Mouse (Mus musculus) cerebellum, postnatal 4 days (tissue): ENCODE measurements at regions not wholly inside any gene's neighbourhood (a gene's known extent, or its start where the extent isn't known, plus 50 kb on each side); places are given as distances from the start of the nearest gene placed in this dataset.

Experiments used
- DNase-seq, 2 experiments: peaks; one replicate each; pipeline ENCODE4 v3.0.0; 2022; ENCODE audit warnings: low spot score in 2 of 2, mixed read lengths in 1 of 2

- no peak for DNase-seq
Observed at GRCm38 (mm10) chr9:46738056-46738455, 260.5 kb upstream of the Gm4791 start.

GRCm38 (mm10) chr9:46737446-46737845 is 261.1 kb upstream of the Gm4791 start:
- no peak for DNase-seq

- DNase-seq: no peak
Observed at GRCm38 (mm10) chr9:46736232-46736631, 262.3 kb upstream of the Gm4791 start.

- peak; percentile 72 to 91 for DNase-seq
Observed at GRCm38 (mm10) chr9:46735664-46736067, 262.9 kb upstream of the Gm4791 start.

- DNase-seq: no peak
Observed at GRCm38 (mm10) chr9:46728465-46728864, 270.1 kb upstream of the Gm4791 start.

- no peak for DNase-seq
Observed at GRCm38 (mm10) chr9:46724231-46724630, 274.3 kb upstream of the Gm4791 start.

GRCm38 (mm10) chr9:46713415-46713814 is 285.1 kb upstream of the Gm4791 start:
- DNase-seq: no peak

GRCm38 (mm10) chr9:46704151-46704905 is 294.2 kb upstream of the Gm4791 start:
- DNase-seq: no peak

- no peak for DNase-seq
Observed at GRCm38 (mm10) chr9:46703674-46704073, 294.9 kb upstream of the Gm4791 start.

- DNase-seq: no peak
Observed at GRCm38 (mm10) chr9:46702901-46703636, 295.5 kb upstream of the Gm4791 start.

GRCm38 (mm10) chr9:46702053-46702900 is 296.3 kb upstream of the Gm4791 start:
- DNase-seq: no peak

GRCm38 (mm10) chr9:46696171-46696570 is 302.4 kb upstream of the Gm4791 start:
- DNase-seq: no peak

- no peak for DNase-seq
Observed at GRCm38 (mm10) chr9:46689331-46689730, 309.2 kb upstream of the Gm4791 start.

GRCm38 (mm10) chr9:46684113-46684850 is 314.3 kb upstream of the Gm4791 start:
- DNase-seq: no peak

GRCm38 (mm10) chr9:46672050-46672449 is 326.5 kb upstream of the Gm4791 start:
- no peak for DNase-seq

GRCm38 (mm10) chr9:46654422-46654821 is 334.6 kb upstream of the 4931429L15Rik start:
- no peak for DNase-seq

GRCm38 (mm10) chr9:46647238-46647922 is 327.6 kb upstream of the 4931429L15Rik start:
- DNase-seq: no peak

- no peak for DNase-seq
Observed at GRCm38 (mm10) chr9:46645469-46645884, 325.7 kb upstream of the 4931429L15Rik start.

- DNase-seq: no peak
Observed at GRCm38 (mm10) chr9:46643551-46643950, 323.8 kb upstream of the 4931429L15Rik start.

GRCm38 (mm10) chr9:46642696-46643095 is 322.9 kb upstream of the 4931429L15Rik start:
- peak in 1 of 2 experiments; percentile 33 for DNase-seq
